Mouse (Mus musculus): ENCODE measurements around the gene Snx33.
A peak's percentile ranks its signal among the peaks of the same experiment; 100 is the strongest.
"Not testable (repeated sequence)": the region's sequence is repeated elsewhere in the genome, so short reads cannot be mapped to it uniquely, and the experiment has no call there.

The Snx33 gene

DNA sequence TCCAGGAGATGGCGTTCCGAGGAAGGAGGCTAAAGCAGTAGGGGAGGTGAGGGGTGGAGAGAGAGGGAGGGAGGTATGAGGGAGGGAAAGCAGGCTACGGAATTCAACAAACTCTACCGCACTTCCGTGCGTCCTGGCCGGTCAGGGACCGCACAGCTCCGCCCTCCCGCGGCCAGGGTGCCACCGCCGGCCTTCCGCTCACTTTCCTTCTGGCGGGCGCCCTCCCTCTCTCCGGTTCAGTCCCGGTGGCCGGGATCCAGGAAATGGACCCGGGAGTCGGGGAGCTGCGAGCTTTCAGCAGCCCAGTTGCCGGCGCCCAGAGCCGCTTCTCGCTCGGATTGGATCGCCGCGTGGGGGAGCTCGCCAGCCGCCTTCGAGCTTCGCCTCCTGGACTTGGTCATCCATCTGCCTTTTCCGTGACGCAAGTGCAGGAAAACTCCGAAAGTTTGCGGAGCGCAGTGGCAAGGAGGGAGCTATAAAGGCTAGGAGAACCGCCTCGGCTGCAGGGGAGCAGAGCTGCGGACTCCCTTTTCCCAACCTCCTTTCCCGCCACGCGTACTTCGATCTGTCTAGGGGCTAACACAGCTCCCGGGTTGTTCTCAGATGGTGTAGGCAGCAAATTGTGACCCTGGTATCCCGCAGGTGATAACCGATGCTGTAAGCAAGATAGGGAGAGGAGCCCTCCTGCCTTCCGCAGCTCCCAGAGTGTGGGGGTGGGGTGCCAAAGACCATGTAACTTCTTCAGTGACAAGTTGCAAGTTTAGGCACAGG lies at the start of gene Snx33:
Snx33 (minus strand) TSS at position 331 of the 771 bp plus-strand sequence.
- peak; percentile 68 to 82 for DNase-seq (ENCODE audit: low spot score in 2 of 2)

DNA sequence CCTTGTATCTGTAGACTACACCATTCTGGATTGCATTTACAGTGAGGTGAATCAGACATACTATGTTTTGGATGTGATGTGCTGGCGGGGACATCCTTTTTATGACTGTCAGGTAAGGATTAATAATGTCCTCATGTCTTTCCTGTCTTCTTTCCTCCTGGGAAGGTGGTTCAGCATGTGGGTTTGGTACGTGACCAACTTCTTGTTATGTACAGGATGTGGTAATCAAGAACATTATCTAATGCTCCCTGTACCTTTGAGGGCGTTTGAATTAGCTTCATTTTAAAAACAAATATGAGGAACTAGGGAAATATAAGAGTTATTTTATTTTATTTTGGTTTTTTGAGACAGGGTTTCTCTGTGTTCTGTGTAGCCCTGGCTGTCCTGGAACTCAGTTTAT lies 47.0 kb upstream of the Snx33 start:
- no peak for DNase-seq (ENCODE audit: low spot score in 2 of 2)

DNA sequence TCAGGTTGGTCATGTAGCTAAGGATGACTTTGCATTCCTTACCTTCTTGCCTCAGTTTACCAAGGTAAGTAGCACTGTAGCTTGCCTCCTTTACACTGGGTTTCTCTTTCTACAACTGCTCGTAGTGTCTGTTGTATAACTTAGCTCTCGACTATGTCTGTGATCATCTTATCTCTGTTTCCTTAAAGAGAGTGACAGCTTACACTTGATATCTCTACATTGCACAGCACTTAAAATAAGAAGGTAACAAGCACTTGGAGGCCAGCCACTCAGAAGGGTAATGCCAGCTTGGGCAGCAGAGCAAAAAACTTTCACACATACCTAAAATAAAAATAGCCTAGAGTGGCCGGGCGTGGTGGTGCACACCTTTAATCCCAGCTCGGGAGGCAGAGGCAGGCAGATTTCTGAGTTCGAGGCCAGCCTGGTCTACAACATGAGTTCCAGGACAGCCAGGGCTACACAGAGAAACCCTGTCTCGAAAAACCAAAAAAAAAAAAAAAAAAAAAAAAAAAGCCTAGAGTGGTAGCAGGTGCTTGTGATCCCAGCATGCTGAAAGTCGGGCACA lies 45.9 kb upstream of the Snx33 start:
- no peak for DNase-seq (ENCODE audit: low spot score in 2 of 2)

DNA sequence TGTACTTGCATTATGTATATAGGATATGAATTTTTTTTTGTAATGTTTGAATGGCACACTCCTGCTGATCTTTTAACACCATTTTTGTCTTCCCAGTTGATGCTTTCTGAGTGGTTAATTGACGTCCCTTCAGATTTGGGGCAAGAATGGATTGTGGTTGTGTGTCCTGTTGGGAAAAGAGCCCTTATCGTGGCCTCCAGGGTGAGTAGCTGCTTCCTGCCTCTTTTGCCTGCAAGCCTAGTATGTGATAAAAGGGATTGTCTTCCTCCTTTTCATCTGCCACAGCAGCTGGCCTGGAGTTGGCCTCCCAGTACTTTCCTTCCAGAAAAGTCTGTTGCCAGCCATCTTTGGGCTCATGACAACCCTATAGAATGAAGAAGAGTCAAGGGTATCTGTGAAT lies 42.0 kb upstream of the Snx33 start:
- DNase-seq (ENCODE audit: low spot score in 2 of 2) = no peak

DNA sequence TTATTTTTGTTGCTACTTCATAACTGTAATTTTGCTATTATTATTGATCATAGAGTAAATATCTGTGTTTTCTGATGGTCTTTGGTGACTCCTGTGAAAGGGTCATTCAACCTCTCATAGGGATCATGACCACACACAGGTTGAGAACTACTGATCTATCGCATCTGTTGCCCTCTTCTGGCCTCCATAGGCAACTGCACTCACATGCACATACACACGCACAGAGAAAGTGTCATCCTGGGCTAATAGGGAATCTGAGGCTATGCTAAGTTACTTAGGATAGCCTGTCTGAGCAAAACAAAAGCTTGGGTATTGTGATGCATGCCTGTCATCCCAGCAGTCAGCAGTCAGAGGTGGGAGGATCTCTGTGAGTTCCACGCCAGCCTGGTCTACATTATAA lies 33.4 kb upstream of the Snx33 start:
- DNase-seq (ENCODE audit: low spot score in 2 of 2) = no peak

DNA sequence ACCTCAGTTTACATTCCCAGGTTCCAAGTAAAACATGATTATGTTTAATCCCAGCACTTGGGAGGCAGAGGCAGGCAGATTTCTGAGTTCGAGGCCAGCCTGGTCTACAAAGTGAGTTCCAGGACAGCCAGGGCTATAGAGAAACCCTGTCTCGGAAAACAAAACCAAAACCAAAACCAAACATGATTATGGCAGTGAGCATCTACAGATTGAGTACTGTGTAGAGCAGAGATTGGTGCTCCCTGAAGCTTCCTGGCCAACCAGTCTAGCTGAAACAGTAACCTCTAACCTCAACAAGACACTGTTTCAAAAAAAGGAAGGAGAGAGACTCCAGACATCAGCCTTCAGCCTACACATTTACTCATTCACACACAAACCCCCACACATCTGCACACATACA lies 30.5 kb upstream of the Snx33 start:
- no peak for DNase-seq (ENCODE audit: low spot score in 2 of 2)

DNA sequence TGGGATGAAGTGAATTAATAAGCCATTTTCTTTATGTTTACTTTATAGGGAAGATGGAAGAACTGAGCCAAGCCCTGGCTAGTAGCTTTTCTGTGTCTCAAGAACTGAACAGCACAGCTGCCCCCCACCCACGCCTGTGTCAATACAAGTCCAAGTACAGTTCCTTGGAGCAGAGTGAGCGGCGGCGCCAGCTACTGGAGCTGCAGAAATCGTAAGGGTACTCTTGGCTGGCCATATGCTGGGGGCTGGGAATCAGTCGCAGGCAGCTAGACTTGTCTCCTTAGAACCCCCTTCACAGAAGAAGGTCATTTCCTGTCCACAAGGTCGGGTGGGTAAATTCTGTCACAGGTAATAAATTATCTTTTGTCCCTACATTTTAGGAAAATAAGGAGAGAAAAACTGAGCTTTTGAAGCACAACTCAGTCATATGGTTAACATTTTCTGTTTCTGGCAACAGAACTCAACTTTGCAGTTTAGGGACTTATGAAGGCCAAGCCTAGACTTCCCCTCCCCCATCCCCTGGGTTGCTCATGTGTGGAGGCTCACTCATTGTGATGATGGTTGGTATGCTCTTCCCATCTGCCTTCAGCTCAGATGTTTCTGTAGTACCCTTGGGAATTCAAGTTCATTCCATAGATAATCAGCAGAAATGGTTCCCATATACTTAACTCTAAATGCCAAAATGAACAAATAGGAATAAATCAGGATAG lies 28.9 kb upstream of the Snx33 start:
- no peak for DNase-seq (ENCODE audit: low spot score in 2 of 2)

DNA sequence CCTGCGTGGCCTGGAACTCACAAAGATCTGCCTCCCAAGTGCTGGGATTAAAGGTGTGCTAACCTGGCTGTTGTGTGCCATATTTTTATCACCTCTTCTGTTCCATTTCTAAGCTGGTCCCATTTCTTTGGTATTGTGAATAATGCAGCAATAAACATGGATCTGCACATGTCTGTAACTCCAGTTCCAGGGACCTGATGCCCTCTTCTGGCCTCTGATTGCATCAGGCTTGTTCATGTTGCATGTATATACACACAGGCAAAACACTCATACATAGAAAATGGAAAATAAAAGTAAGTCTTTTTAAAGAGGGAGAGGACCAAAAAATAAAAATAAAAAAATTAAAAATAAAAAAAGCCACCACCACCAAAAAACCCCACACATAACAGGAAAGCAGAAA lies 25.4 kb upstream of the Snx33 start:
- no peak for DNase-seq (ENCODE audit: low spot score in 2 of 2)

DNA sequence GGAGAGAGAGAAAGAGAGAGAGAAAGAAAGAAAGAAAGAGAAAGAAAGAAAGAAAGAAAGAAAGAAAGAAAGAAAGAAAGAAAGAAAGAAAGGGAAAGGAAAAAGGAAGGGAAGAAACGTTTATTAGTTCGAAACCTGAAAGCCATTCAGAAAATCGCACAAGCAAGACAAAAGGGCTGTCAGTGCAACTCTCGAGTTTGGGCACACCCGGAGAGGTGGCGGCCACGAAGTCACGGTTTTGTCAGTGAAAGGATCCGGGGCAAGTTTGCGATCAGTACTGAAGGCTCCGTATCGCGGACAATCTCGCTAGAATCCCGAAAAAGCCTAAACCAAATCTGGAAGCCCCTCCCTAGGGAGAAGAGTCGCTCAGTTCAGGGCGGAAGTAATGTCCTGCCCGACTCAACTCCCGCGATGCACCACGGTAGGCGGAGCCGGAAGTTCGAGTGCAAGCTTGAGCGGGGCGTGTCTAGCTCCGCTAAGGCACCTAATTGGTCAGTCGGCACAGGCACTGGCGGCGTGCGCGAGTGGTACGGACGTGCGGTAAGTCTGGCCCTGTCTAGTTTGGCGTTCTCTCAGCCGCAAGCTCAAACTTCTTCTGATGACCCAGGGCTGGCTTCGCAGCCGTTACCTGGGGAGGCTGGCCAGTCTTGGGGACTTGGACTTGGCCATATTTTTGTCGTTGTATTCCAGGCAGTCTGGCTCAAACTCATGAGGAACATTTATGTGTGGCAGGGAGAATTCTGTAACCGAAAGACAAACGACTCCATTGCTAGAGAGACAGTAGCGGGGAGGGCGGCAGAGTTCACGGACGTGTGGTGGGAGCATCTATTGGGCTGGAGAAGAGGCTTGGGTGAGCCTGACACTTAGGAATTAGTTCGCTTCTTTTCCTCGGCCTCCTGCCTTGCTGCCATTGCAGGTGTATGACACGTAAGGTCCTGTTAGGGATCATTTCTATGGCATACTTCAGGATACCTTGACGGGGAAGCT lies 22.5 kb upstream of the Snx33 start, which contains the start of gene Snupn:
Snupn (plus strand) TSS at position 465 of the 987 bp plus-strand sequence.
- peak; percentile 95 to 96 for DNase-seq (ENCODE audit: low spot score in 2 of 2)

DNA sequence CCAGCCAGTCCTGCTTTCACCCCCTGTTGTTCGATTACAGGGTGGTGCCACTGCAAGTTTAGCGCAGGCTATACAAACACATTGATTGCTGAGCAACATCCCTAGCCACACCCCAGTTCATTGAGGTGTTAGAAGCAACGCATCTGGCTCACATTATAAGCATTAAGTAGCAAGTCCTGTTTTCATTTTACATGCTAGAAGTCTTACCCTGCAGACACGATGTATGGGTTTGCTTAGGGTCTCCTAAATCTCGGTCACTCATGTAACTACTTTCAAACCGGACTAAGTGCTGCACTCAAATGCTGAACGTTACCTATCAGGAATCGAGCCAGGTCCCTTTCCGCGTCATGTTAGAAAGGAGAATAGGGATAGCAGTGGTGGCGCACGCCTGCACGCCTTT lies 21.6 kb upstream of the Snx33 start:
- DNase-seq (ENCODE audit: low spot score in 2 of 2) = no peak

DNA sequence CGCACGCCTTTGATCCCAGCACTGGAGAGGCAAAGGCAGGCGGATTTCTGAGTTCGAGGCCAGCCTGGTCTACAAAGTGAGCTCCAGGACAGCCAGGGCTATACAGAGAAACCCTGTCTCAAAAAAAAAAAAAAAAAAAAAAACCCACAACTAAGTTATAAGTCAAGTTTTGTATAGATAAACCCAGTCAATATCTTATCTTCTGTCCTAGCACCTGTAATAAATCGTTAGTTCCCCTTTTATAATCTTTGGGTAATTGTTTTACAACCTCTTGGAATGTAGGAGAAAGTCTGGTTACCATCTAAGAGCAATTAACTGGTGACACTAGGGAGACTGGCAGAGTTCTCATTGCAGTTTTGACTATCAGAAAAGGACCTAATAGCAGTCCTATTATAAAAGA lies 20.5 kb upstream of the Snx33 start:
- not testable (repeated sequence) for DNase-seq (ENCODE audit: low spot score in 2 of 2)

DNA sequence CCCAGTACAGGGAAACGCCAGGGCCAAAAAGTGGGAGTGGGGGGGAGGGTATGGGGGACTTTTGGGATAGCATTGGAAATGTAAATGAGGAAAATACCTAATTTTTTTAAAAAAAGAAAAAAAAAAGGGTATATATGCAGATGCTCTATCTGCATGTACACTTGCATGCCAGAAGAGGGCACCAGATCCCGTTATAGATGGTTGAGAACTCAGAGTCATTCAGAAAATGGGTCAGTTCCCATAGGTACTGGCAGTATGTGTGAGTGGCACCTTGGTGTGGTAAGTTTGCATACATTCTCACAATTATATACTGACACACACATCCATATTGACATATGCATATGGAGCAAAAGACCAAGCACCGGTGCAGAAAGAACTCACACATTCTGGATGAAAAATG lies 19.3 kb upstream of the Snx33 start:
- peak in 1 of 2 experiments; percentile 66 for DNase-seq (ENCODE audit: low spot score in 2 of 2)

DNA sequence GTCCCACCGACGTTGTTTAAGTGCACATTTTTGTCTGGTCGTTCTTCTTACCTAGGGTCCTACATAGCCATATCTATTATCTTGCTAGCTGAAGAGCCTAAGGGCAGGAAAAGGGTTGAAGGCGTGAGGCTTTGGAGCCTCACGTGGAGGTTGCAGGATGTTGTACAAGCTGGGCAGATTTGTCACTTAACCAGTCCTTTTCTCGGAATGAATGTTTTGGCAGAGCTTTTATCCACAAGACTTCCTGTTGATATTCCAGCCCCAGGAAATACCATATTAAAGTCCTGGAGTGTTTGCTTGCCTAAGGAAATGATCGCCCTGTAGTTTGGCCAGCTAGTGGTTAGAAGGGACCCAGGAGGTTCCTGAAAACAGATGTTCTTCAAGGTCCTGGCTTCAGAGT lies 10.2 kb upstream of the Snx33 start:
- no peak for DNase-seq (ENCODE audit: low spot score in 2 of 2)

DNA sequence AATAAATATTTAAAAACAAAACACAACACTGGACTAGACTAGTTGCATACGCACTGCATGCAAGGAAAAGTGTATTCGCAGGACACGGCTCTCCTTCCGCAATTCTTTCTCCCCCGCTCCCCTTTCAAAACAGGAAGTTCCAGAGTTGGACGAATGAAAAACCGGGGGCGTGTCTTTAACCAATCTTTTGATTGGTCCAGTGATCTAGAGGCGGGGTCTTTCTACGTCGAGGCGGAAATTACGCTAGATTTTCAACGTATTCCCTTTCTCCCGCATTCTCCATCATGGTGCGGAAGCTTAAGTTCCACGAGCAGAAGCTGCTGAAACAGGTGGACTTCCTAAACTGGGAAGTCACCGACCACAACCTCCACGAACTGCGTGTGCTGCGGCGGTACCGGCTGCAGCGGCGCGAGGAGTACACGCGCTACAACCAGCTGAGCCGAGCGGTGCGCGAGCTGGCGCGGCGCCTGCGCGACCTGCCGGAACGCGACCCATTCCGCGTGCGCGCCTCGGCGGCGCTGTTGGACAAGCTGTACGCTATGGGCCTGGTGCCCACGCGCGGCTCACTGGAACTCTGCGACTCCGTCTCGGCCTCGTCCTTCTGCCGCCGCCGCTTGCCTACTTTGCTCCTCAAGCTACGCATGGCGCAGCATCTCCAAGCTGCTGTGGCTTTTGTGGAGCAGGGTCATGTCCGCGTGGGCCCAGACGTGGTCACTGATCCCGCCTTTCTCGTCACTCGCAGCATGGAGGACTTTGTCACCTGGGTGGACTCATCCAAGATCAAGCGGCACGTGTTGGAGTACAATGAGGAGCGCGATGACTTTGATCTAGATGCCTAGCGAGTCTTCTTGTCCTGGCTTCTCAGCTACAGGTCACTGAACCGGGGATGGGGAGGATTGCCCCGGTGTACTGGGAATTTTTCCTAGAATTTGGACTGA lies 9.3 kb upstream of the Snx33 start, which contains the start of gene Imp3:
Imp3 (plus strand) TSS at position 253 of the 938 bp plus-strand sequence.
- peak; percentile 88 to 90 for DNase-seq (ENCODE audit: low spot score in 2 of 2)

DNA sequence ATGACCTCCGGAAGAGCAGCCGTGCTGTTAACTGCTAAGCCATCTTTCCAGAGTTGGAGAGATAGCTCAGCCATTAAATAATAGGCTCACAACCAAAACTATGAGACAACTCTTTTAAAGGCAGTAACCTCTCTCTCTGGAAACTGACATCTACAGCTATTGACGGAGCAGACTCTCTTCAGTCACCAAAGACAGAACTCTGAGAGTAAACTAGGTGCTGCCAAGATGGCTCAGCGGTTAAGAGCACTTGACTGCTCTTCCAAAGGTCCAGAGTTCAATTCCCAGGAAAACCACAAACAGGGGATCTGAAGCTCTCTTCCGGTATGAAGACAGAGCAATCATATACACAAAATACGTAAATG lies 8.7 kb upstream of the Snx33 start:
- no peak for DNase-seq (ENCODE audit: low spot score in 2 of 2)

DNA sequence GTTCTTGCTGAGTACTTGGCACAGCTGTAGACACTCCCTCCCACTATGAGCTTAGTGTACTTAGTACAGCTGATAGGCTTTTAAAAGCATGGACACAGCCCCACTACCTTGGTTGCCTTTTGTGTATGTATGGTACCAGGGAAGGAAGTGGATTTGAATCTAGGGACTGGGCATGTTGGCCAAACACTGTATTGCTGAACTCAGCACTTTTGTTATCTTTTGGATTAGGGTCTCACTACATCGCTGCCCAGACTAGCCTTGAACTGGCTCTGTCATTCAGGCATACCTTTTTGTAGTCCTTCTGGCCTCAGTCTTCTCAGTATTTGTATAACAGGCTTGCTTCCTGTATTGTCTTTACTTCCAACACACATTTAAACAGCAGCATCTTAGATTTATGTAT lies 2.4 kb upstream of the Snx33 start:
- DNase-seq (ENCODE audit: low spot score in 2 of 2) = no peak

DNA sequence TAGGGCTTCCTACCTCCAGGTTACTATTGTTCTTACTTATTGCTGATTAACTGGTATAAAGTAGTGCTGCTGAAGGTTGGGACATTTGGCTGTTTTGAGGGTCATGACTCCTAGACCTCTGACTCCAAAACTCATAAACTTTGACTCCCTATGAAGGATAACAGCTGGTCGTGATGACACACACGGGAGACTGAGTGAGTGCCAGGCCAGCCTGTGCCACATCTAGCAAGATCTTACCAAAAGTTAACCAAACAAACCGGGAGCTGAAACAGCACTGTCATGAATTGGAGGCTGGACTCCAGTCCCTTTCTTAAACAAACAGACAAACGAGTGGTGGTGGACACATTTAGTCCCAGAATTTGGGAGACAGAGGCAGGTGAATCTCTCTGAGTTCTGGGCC lies 1.3 kb upstream of the Snx33 start:
- DNase-seq (ENCODE audit: low spot score in 2 of 2) = no peak

DNA sequence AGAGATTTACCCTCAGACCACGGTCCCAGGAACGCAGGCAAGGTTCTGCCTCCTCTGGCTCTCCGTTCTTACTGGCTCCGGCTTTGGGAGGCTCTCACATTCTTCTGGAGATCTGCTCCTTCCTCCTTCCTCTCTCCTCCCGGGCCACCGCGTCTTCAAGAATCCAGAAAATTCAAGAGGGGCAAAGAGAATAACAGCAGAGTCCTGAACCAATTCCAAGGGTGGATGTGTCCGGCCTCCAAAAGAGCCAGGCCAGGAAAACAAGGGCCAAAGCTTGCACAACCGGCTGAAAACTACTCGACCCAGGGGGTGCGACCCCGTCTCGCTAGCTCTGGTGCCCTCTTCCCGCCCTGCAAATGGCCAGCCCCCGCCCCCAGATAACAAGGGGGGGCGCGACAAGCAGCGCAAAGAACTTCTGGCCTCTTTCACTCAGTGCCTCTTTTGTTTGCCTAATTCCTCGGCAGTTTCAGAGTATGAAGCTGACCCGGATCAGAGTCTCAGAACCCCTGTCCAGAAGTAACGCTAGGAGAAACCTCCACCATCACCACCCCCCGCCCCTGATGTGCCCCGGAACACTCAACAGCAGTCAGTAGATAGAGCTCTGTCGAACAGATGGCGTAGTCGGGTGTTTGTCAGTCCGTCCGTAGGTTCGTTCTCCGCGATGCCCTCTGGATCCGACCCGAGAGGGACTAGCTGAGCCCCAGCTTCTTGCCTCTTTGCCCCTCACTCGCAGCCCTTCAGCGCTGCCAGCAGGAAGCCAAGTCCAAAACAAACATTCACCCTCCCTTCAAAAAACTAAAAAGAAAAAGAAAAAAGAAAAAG lies 769 bp downstream of the Snx33 start:
- peak; percentile 17 to 34 for DNase-seq (ENCODE audit: low spot score in 2 of 2)

DNA sequence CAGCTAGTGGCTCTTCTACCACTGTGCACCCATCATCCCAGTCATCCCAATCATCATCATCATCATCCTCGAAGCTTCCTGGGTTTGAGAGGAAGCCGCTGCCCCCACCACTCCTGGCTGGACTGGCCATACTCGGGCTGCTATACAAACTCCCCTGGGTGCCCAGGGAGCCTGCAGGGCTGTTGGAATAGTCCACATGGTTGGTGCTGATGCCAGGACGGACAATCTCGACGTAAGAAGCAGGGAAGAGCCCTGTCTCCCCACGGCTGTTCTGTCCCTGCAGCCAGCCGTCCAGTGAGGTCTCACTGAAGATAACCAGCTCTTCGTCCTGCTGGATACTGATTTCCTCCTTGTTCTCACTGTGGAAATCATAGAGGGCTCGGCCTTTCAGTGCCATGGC lies 1.8 kb downstream of the Snx33 start:
- DNase-seq (ENCODE audit: low spot score in 2 of 2) = no peak

DNA sequence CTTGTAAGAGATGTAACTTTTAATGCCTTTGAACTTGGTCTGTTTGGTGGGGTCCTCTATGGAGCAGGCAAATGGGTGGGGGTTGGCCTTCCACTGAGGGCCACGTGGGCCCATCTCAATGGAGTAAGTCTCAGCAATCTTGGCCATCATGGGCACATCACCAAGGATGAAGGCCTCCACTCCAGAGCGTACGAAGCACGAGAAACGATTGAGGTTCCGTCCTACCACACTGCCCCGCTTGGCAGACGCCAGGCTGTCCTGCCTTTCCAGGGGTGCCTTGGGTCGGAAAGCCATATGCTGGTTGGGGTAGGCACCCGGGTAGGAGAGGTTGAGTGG lies 2.2 kb downstream of the Snx33 start:
- no peak for DNase-seq (ENCODE audit: low spot score in 2 of 2)
